Mouse (Mus musculus) small intestine, adult 2 months (tissue): ENCODE measurements around the gene Tbx21.

Experiments
- CTCF ChIP-seq: fragments of 200-500 bp; IDR thresholded peaks from 2 replicates; pipeline ENCODE4 v1.5.1; 2012; ENCODE audit warnings: low read depth, mild to moderate bottlenecking, control low read depth, inconsistent platforms, low read length, moderate library complexity, mixed read lengths; ENCODE audit not compliant: insufficient replicate concordance, insufficient read length; ENCODE audit errors: extremely low read depth
- POLR2A ChIP-seq: fragments of 200-500 bp; IDR thresholded peaks from 2 replicates; pipeline ENCODE4 v1.6.1; 2012; ENCODE audit warnings: low read depth, mild to moderate bottlenecking, control low read depth, inconsistent platforms, low read length, moderate library complexity

GRCm38 (mm10) chr11:97083401-97084140 is 31.6 kb downstream of the Tbx21 start:
- TF ChIP-seq CTCF (no peak), POLR2A (no peak)
